Mouse (Mus musculus): ENCODE results near the gene Insc. TPM values are rescaled to one million over a fixed set of nuclear protein-coding genes. Genes with fewer than 3 reads are reported as not detected.
A peak's percentile ranks its signal among the peaks of the same experiment; 100 is the strongest.
"Not testable (repeated sequence)": the region's sequence is repeated elsewhere in the genome, so short reads cannot be mapped to it uniquely, and the experiment has no call there.

Gene Insc
- total RNA-seq (2021), result 1 to 10 TPM; 5.8 to 8.6 TPM
- long read RNA-seq, experiment 1, partial matches to known transcripts, result 0 of 10 reads
- long read RNA-seq, experiment 1, other reads (novel, unspliced or antisense), result 7 of 10 reads
- long read RNA-seq, experiment 2, partial matches to known transcripts, result 1 of 6 reads
- long read RNA-seq, experiment 2, other reads (novel, unspliced or antisense), result 4 of 6 reads

DNA sequence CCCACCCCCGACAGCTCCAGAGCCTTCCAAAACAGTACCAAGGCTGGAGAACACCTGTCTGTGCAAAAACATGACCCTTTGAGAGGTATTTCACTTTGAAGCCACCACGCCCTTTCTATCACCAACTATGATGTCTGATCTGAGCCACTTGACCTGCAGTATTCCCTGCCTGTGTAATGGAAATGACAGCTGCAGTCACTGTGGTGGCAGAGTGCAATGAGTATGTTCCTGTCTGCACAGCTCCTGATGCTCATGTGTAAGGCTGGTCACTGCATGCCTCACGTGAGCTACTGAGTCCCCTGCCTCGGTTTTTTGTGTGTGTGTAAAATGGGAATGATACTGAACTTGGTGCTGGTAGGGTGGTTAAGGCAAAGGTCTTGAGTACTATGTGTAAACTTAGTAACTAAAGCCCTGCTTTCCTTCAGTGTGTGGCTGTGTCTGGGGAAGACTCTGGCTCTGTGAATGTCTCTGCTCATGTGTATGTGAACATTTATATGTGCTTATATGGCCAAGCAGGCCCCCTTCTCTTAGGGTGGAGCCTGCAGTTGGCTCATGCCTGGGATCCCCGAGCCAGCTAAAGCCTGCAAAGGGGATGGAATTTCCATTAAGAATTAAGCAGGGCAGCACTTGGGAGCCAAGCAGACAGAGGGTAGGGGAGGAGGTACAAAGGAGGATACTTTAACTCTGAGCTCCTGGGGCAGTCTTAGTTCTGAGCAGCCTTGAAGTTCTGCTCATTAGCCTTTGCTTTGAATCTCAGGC is at the start of gene Insc:
Gene Insc (plus strand): TSS at position 673 of the 759 bp plus-strand sequence.
- DNase-seq (ENCODE audit: low spot score in 2 of 2), result no peak

DNA sequence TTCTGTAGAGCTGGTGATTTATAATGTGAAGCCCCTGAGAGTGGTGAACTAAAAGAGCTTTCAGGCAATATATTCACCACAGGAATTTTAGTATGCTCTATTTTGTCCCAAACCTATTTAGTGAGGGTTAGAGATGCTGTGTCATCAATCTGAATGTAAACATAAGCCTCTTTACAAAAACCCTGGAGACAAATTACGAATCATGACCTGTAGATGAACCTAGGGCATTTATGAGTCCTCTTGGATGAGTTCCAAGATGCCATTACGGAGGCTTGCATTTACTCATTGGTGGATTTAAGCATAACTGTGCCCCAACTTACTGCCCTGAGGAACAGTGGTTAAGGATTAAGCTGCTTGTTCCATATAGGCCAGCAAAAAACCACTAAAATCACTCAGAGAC is 42.6 kb upstream of the Insc start:
- no peak for DNase-seq (ENCODE audit: low spot score in 2 of 2)

DNA sequence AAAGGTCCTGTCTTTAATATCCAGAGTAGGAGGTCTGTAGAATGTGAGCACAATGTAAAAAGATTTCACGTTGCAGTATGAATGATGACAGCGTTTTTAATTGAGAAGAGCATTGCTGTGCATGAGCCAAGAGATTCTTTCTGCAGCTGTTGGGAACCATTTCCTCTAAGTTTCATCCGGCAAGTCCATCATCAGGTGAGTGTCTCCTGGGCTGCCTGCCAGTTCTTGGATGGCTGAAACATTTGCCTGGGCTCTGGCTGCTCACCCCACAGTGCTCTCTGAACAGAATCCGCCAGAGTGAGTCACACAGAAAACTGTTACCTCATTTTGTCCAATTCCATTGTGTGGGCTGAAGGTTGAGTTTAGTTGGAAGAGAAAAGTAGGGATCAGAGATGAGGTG is 36.8 kb upstream of the Insc start:
- no peak for DNase-seq (ENCODE audit: low spot score in 2 of 2)

DNA sequence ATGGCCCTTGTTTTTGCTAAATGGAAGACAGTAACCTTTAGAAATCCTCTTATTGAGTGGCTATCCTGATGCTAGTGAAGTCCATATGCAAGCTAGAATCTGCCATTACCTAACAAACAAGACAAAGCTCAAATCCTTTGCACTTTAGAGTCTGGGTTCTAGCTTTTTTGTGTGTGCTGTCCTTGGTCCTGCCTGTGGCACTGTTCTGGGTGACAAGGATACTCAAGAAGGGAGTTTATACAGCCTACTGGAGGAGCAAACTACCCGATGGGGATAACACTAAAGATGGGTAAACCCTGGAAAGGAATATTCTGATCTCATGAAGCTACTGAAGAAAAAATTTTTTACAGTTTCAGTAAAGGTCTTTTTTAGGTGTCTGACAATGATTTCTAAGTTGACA is 36.1 kb upstream of the Insc start:
- DNase-seq (ENCODE audit: low spot score in 2 of 2), result no peak

DNA sequence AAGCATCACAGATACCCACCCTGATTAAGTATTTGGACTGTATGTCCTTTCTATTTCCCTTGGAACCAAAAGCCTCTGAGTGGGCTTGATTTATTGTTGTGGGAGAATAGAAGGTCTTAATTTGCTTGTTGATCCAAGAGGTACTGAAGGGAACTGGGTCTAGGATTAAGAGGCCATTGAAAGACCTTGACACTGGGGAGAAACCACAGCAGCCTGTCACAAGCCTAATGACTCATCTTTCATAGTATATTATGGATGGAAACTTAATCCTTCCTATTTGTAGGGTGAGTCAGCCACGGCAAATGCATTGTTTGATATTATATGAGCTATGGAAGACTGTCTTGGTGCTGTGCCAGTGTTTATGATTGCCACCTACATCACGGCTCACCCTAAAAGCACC is 33.1 kb upstream of the Insc start:
- no peak for DNase-seq (ENCODE audit: low spot score in 2 of 2)

DNA sequence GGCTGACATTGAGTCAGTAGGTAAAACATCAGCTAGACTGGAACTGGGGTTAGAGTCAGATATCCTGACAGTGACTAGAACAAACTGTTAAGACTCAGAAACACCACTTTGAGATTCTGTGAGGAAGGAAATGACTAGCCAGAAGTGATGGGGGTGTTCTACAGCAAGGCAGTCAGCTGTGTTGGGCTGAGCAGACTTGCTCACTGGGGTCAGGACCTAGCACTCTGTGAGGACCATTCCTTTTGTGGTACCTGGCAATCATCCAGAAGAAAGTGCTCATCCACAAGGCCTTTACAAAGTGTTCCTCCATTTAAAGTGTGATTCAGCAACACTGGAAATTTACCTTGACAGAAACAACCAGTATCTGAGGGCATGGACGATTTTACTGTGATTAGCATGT is 31.0 kb upstream of the Insc start:
- no peak for DNase-seq (ENCODE audit: low spot score in 2 of 2)

DNA sequence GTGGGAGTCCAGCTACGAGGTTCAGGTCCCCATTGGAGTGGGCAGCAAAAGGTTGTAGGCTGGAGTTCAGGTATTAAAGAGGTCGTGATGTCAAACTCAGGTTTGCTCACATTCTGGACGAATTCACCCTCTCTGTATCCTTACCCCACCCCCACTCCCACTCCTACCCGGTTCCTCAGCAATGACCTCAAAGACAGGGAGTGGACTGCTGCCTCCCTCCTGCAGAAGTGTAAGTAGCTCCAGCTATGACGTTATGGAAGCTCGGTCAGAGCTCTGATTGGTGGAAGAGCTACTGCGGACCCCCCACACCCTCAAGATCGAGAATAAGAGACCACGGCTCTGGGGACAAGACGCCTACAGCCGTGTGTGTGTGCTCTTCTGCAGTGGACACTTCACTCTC is 25.2 kb upstream of the Insc start, which contains the start of gene Calcb:
Gene Calcb (plus strand): TSS at position 344 of the 400 bp plus-strand sequence.
- no peak for DNase-seq (ENCODE audit: low spot score in 2 of 2)

DNA sequence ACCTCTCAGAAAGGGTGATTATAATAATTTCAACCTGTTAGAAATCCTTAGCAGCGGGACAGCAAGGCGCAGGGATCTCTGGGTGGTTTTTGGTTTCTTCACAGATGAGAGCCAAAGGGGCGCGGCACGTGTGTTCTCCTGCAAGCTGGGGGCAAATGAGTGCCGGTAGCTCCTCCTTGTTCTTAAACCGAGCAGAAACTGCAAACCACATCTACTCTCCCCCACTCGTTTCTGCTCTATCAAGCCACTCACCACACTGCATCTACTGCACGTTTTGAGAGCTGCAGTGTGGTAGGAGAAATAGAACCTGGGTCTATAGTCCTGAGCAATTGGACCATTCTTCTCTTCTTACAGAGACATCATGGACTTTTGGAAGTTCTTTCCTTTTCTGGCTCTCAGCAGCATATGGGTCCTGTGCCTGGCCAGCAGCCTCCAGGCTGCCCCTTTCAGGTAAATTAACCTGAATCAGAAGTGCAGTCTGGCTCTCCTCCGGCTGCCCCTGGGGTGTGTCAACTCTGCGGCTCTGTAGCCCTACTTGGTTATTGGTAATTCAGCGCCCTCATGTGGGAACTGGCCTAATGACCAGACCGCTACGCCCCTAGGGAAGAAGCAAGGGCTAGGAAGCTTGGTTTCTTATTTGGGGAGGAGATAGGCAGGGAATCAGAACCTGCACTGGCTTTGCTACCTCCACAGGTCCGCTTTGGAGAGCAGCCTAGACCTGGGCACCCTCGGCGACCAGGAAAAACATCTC is 23.9 kb upstream of the Insc start:
- DNase-seq (ENCODE audit: low spot score in 2 of 2), result no peak

DNA sequence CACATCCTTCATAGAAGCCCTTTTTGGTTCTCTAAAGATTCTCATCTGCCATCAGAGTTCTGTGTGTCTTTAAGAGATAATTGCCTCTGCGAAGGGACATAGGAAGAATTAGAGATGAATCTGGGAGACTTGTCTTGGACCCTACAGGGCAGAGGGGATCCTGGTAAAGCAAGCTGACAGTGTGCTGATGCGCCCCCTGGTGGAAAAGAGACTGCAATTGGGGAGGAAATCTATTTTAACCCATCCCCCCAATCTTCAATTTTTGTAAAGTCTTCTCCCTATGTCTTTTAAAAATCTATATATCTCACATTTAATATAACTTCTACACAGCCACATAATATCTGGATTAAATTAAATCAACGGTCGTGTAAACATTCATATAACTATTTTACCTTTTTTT is 13.8 kb upstream of the Insc start:
- DNase-seq (ENCODE audit: low spot score in 2 of 2), result not testable (repeated sequence)

DNA sequence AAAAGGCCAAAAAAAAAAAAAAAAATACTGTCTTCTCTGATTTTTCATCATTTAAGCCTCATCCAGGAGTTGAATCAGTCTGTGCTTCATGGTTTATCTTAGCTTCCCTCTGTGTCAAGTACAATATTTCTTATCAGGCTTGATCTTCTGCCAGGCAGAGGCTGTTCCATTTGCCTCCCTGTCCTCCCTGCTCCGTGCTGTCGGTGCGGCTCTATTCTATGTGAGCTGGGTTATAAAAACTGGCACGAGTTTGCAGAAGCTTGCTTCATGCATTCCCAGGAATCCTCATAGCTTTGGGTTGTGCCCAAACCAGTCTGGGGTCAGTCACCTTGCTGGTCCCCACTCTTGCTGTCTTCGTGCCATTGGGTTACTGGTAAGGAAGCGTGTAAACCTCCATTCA is 12.3 kb upstream of the Insc start:
- DNase-seq (ENCODE audit: low spot score in 2 of 2), result no peak

DNA sequence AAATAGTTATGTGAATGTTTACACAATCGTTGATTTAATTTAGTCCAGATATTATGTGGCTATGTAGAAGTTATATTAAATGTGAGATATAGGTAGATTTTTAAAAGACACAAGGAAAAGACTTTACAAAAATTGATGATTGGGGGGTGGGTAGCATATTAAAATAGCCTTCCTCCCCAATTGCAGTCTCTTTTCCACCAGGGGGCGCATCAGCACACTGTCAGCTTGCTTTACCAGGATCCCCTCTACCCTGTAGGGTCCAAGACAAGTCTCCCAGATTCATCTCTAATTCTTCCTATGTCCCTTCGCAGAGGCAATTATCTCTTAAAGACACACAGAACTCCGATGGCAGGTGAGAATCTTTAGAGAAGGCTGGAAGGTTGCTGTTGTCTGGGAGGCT is 11.8 kb upstream of the Insc start:
- DNase-seq (ENCODE audit: low spot score in 2 of 2), result not testable (repeated sequence)

DNA sequence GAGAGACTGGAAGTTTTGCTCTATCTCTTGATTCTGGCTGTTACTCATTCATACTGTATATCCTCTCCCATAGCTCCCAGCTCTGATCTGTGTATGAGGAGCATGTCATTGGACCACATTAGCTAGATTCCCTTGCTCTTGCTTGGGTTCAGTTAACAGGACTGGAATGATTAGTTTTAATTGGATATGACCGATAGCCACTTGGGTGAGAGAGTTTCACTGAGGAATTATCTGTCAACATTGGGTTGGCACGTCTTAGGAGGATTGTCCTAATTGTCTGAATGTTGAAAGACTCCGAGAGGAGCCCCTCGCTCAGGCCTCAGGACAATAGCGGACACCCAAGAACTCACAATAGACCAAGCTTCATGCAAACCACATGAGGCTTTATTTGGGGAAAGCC is 7.2 kb upstream of the Insc start:
- DNase-seq (ENCODE audit: low spot score in 2 of 2), result no peak

DNA sequence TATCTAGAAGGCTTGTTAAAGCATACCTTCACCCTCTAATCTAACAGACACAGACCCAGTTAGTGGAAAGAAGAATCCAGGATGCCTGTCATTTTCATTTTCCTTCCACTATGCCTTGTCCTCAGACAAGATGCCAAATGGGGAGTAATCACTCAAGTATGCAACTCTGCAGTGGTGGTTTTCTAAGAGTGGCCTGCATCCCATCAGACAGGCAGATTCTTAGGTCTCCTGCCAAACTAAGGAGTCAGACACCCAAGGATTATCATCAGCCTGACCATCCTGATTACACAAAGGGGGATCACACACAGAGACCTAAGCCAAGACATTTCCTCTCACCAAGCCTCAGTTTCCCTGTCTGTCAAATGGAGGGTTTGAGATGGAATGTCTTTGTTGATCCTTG is 5.3 kb upstream of the Insc start:
- no peak for DNase-seq (ENCODE audit: low spot score in 2 of 2)

DNA sequence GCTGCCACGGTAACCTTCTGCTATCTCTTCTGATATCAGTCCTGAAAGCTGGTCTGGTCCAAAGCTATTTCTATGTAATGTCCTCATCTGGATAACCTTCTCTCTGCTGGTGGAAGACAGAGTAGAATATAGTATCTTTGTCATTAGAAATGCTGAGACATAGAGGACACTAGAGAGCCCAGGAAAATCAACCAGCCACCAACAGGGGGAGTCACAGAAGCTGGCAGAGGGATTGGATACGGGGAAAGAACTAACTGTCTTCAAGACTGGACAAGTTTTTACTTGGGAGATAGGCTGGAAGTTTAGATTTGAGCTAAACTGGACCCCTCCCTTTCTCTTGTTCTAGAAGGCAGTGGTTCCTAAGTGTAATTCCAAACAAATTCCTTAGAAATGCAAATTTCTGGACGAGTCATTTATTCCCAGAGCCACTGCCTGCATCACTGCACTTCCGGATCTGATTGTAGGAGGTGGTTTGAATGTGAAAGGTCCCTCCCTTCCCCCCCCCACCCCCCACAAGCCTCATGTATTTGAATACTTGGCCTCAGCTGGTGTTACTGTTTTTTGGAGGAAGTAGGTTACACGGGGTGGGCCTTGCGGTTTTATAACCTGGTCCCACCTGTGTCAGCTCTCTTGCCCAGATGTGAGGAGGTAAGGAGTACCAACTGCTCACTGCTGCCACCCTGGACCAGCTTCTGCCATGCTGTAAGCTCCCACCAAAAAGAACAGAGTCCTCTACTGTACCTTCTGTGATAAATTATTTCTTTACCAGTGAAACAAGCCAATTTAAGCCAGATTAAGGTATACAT is 2.9 kb upstream of the Insc start:
- DNase-seq (ENCODE audit: low spot score in 2 of 2), result no peak

DNA sequence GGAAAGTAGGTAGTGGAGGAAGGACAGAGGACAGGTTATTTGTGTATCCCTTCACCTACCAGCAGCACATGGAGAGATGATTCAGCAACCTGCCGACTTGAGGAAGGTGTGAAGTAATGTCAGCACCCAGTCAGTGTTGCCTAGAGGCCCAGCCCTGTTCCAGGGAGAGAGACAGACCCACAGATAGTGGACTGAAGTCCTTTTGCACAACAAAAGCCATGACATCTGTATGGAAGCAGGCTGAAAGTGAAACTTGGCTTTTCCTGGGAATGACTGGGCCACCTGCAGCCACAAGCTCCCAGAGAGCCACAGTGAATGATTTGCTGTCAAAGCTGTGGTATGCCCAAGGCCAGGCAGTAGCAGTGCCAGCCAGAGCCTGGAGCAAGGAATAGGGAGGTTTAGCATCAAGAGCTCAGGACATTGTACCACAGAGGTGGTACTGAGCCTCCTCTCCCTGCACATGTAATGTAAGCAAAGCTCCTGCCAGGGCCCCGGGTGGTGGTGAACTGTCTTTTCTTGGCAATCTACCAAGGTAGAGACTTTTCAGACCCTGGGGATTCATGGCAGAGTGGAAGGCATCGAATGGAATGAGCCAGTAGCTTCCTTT is 1.2 kb downstream of the Insc start:
- DNase-seq (ENCODE audit: low spot score in 2 of 2), result no peak

DNA sequence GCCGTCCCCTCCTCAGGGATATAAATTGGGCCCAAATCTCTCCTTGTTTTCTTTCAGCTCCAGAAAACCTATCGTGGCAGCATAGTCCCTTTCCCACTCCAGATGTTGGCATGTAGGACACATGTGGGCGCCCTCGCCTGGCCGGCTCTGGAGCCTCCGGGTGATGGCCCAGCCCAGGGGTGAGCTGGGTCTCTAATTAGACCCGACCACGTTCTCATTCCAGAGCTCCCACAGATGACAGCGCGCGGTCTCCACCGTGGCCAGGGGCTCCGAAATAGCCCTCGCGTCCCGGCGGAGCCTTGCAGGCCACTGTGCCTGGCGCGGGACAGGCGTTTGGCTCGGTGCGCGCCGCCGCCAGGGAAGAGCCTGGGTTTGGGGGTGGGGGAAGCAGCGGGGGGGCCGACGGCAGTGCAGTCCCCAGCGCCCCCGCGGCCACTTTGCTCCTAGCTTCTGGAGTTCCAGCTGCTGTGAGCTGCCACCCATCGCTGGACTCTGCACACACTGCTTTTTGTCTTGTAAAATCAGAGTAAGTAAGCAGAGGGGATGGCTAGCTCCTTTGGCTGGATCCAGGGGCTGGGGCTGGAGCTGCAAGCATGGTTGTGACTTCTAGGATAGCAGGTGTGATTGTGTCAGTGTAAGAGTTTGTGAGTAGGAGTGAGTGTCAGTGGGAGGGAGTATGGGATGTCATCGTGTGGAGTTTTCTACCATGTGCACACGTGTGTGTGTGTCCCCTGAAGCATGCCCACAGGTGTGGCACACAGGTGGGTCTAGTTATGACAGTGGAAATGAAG is 2.2 kb downstream of the Insc start:
- peak in 1 of 2 experiments; percentile 33 for DNase-seq (ENCODE audit: low spot score in 2 of 2)

DNA sequence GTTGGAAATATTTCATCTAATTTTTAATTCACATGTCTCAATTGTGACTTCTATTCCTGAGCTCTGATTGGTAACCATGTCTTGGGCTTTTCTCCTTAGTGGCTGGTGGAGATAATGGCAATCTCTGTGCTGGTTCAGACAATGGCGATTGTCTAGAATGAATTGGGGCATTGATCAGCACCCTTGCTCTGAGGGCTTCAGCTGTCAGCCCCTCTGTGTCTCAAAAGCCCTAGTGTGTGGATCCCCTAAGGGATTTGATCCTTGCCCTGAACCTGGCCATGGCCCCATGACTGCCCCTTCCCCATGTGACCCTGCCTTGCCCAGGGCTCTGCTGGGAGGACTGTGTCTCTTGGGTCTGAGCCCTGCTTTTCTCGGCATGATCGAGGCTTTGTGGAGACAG is 4.1 kb downstream of the Insc start:
- DNase-seq (ENCODE audit: low spot score in 2 of 2), result no peak

DNA sequence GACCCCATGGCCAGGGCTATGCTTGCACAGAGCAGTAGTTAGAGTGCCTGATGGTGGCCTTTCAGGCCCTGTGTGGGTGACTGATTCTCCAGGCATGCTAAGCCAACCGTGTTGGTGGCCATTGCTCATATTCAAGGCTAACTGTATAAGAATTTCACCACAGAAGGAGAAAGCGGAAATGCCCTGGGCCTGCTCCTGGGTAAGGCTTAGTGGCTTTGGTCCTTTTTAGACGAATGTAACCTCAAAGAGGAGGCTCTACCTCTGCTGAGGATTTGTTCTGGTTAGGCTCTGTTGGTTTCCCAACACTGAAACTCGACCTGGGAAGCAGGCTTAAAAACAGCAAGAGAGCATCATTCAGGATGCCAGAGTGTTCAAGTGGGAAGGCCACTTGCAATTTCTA is 4.7 kb downstream of the Insc start:
- no peak for DNase-seq (ENCODE audit: low spot score in 2 of 2)

DNA sequence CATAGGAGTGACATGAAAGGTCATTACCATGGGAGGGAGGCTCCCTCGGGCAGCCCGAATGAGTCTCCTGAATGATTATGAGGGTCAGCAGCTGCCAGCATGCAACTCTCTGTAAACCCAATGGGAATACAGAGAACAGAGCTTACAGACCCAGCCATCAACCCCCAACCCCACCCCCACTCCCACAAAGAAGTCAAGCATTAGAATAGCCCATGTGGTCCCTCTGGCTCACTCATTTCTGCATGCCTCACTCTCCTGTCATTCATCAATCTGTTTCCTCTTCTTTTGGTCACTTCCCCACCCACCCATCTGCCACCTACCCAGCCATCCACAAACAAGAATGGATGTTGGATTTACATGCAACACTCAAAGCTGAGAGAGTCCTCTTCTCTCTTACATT is 10.0 kb downstream of the Insc start:
- DNase-seq (ENCODE audit: low spot score in 2 of 2), result no peak

DNA sequence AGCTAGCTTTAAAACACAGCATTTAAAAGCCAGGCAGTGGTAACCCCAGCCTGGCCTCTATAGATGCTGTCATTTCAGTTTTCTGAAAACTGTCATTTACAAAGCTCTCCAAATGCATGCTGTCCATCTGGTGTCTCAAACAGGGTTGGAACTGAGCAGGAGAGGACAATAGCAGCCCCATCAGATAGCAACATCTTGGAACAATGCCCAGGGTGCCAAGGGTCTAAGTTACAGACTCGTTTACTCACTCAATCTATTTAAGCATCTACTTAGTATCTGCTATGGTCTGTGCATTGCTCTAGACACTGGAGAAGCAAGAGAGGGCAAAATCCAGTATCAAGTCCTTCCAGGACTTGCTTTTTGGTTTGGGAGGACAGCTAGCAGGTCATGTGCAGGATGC is 10.7 kb downstream of the Insc start:
- DNase-seq (ENCODE audit: low spot score in 2 of 2), result no peak

Data from gastrocnemius, postnatal 4 days (tissue).